Mouse (Mus musculus) ES-Bruce4 (cell line): ENCODE data around the gene Med16.

ENCODE experiments used
- CTCF ChIP-seq: IDR thresholded peaks from one replicate; pipeline ENCODE4 v1.8.1; 2011; ENCODE audit warnings: low read depth, low read length
- EP300 ChIP-seq: IDR thresholded peaks from 2 replicates; pipeline ENCODE4 v1.6.1; 2011; ENCODE audit warnings: low read depth, low read length; ENCODE audit not compliant: insufficient read depth
- POLR2A ChIP-seq: IDR thresholded peaks from one replicate; pipeline ENCODE4 v1.8.1; 2011; ENCODE audit warnings: low read length; ENCODE audit not compliant: insufficient read depth

DNA sequence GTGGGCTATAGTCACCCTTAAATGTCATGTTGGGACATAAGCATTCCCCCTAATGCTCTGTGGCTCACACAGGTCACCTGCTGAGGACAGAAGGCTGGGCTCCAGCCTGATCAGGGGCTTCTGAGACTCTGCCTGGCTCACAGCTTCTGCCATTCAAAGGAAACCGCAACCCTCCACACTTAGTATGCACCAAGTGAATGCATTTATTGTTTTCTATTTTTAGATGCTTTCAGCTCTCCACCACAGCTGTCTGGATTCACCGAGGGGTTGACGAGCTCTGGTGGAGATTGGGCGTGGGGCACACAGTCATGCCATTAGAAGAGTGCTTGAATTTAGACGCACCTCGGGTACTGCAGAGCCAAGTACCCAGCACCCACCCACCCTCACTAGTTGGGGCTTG, 35.4 kb downstream of the Med16 start:
- TF ChIP-seq POLR2A (no peak), CTCF (no peak), EP300 (no peak)
